Mouse (Mus musculus) spleen, postnatal 0 days (tissue): ENCODE data around the gene Sertad4. TPM values are rescaled to one million over a fixed set of nuclear protein-coding genes. Genes with fewer than 3 reads are reported as not detected.

ENCODE experiments used
- polyA plus RNA-seq: library from polyadenylated mRNA; unstranded; fragments of >200 nt; fragmentation: Nextera tagmentation; extraction: Ambion mirVana; gene quantifications from 2 replicates; pipeline ENCODE4 v1.2.1, GENCODE M21; 2015

The Sertad4 gene
- 1.8 and 2.6 TPM in 2 replicates for polyA plus RNA-seq

DNA sequence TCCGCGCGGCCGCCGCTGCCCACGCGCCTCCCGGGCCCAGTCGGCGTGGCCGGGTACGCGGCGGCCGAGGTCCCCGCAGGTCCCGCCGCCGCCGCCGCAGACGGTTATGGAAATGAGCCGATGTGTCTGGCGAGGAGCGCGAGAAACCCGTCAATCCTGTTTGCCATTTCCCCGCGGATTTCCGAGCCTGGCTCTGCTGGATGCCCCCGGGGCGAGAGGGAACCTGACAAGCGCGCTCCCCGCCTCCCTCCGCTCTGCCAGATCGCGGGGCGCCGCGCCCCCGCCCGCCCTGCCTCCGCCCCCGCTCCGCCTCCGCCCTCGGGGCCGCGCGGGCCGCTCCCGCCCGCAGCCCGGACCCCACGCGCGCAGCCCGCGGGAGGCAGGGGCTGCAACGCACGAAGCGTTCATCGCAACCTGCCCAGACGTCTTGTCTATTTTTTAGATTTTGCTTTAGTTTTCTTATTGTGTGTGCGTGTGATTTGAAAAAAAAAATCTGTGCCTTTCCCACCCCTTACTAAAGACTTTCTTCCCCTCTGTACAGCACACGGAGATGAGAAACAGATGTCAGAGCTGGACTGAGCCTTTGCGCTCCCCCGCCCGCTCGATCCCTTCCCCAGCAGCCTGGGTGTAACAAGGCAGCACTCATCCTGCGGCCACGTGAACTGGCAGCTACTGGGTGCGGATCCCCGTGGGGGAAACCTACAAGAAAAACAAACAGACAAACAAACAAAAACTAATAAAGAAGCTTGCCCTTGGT is at the start of gene Sertad4:
Gene Sertad4 (minus strand): TSS at position 283 of the 757 bp plus-strand sequence.

Other genes with a start within 250 kb of the Sertad4 start
- gene Hhat, start 84.5 kb downstream of the Sertad4 start, polyA plus RNA-seq = 1.9 and 2.8 TPM in 2 replicates
- 3.5 and 3.9 TPM in 2 replicates for gene Syt14, start 180.0 kb upstream of the Sertad4 start, polyA plus RNA-seq